Mouse (Mus musculus) adipose tissue, adult 10 weeks (tissue): ENCODE results near the gene F11. TPM values are rescaled to one million over a fixed set of nuclear protein-coding genes. Genes with fewer than 3 reads are reported as not detected.

Experiments used
- polyA plus RNA-seq: library from polyadenylated mRNA; stranded (reverse); fragments of 350-450 nt; fragmentation: Illumina TruSeq; extraction: RNeasy Lipid Tissue Mini Kit (QIAGEN cat#74804); gene quantifications from one replicate; pipeline ENCODE4 v1.2.3, GENCODE M21; 2014; ENCODE audit warnings: low read depth, low replicate concordance

Gene F11
- polyA plus RNA-seq, result 0.20 TPM

GRCm38 (mm10) chr8:45261920-45262319 is at the start of gene F11:
Gene F11, minus strand, starts transcription at chr8:45262031.

GRCm38 (mm10) chr8:45308366-45308765 is 46.5 kb upstream of the F11 start, which contains the start of gene Gm45753:
Gene Gm45753, minus strand, starts transcription at chr8:45308466.

GRCm38 (mm10) chr8:45294687-45295086 is 32.9 kb upstream of the F11 start, which contains the start of gene Klkb1:
Gene Klkb1, minus strand, starts transcription at chr8:45294859.

Other genes with a start within 250 kb of the F11 start
- not detected for gene Mtnr1a, start 192.9 kb downstream of the F11 start, polyA plus RNA-seq
- gene Klkb1, start 32.8 kb upstream of the F11 start, polyA plus RNA-seq, result 1.1 TPM
- gene Gm45753, start 46.4 kb upstream of the F11 start, polyA plus RNA-seq, result 0.20 TPM
- gene Cyp4v3, start 71.2 kb upstream of the F11 start, polyA plus RNA-seq, result 15.4 TPM
- gene Fam149a, start 120.3 kb upstream of the F11 start, polyA plus RNA-seq, result 10.1 TPM
- gene Tlr3, start 149.0 kb upstream of the F11 start, polyA plus RNA-seq, result 10.7 TPM
- 46.3 TPM for gene Sorbs2, start 245.8 kb upstream of the F11 start, polyA plus RNA-seq